Mouse (Mus musculus) cortical plate, adult 2 months (tissue): ENCODE data around the gene Senp3.

ENCODE experiments used
- CTCF ChIP-seq: fragments of 200-500 bp; IDR thresholded peaks from 2 replicates; pipeline ENCODE4 v1.5.1; 2011; ENCODE audit warnings: mild to moderate bottlenecking, control low read depth, low read length; ENCODE audit not compliant: insufficient read depth; ENCODE audit errors: extremely low read depth
- POLR2A ChIP-seq: fragments of 200-500 bp; IDR thresholded peaks from 2 replicates; pipeline ENCODE4 v1.6.1; 2011; ENCODE audit warnings: mild to moderate bottlenecking, low read length, control low read depth; ENCODE audit not compliant: insufficient read depth; ENCODE audit errors: extremely low read depth

DNA sequence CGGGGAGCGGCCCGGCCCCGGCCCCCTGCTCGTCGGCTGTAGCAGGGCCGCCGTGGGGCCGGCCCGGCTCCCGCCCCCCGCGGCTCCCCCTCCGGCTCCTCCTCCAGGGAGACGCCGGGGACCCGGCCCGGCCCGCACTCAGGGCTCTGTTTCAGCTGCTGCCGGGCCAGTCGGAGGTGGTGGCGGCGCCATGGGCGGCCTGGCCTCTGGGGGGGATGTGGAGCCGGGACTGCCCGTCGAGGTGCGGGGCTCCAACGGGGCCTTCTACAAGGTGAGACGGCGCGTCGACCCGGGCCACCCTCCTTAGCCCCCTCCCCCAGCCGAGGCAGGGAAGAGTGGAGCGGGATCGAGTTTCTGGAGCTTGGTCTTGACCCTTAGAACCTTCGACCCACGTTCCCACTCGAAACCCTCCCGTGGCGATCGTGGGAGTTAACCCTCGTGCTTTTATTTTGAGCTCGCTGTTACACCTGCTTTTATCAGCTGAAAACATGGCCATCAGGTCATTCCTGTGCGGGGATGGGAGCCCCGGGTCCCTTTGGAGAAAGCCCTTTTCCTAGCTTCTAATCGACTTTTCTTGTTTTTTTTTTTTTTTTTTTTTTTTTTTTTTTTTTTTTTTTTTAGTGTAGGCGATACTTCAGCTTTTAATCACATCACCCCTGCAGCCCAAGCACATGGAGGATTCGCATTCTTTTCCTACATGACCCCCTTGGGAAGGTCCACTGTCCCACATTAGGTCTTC, 48.6 kb downstream of the Senp3 start:
- TF ChIP-seq POLR2A = no peak
- TF ChIP-seq CTCF = no peak
